Mouse (Mus musculus) gastrocnemius, adult 2 months (tissue): ENCODE data around the gene Brca2. TPM values are rescaled to one million over a fixed set of nuclear protein-coding genes. Genes with fewer than 3 reads are reported as not detected.
"Not testable (repeated sequence)": the region's sequence is repeated elsewhere in the genome, so short reads cannot be mapped to it uniquely, and the experiment has no call there.

ENCODE experiments used
- DNase-seq: peaks from one replicate; pipeline ENCODE4 v3.0.0; 2022
- H3K27ac ChIP-seq: fragments of 200-600 bp; 2 replicates; pipeline ENCODE4 v1.8.1; 2022; ENCODE audit warnings: mild to moderate bottlenecking
- H3K4me3 ChIP-seq: fragments of 200-600 bp; 2 replicates; pipeline ENCODE4 v1.8.1; 2022; ENCODE audit warnings: mild to moderate bottlenecking, moderate library complexity
- CTCF ChIP-seq: fragments of 200-600 bp; IDR thresholded peaks from 2 replicates; pipeline ENCODE4 v1.8.1; 2022; ENCODE audit warnings: antibody characterized with exemption, mild to moderate bottlenecking, moderate library complexity
- intact Hi-C: fragments of 180-260 bp; cut with DNase I; formaldehyde crosslinking; loops from one replicate; pipeline ENCODE4 v1.15.1; 2025
- long read RNA-seq, 2 experiments: library from polyadenylated mRNA; stranded (forward); transcript quantifications; one replicate each; pipeline ENCODE4 v2.0.0; 2021
- total RNA-seq, 2 experiments: library from RNA; stranded (reverse); gene quantifications; 2 replicates each; pipeline ENCODE4 v1.2.3; 2021

Gene Brca2
- under 1 TPM; 0.61 to 0.95 TPM for total RNA-seq
- long read RNA-seq, experiment 1: 0 reads
- long read RNA-seq, experiment 2: 0 reads

DNA sequence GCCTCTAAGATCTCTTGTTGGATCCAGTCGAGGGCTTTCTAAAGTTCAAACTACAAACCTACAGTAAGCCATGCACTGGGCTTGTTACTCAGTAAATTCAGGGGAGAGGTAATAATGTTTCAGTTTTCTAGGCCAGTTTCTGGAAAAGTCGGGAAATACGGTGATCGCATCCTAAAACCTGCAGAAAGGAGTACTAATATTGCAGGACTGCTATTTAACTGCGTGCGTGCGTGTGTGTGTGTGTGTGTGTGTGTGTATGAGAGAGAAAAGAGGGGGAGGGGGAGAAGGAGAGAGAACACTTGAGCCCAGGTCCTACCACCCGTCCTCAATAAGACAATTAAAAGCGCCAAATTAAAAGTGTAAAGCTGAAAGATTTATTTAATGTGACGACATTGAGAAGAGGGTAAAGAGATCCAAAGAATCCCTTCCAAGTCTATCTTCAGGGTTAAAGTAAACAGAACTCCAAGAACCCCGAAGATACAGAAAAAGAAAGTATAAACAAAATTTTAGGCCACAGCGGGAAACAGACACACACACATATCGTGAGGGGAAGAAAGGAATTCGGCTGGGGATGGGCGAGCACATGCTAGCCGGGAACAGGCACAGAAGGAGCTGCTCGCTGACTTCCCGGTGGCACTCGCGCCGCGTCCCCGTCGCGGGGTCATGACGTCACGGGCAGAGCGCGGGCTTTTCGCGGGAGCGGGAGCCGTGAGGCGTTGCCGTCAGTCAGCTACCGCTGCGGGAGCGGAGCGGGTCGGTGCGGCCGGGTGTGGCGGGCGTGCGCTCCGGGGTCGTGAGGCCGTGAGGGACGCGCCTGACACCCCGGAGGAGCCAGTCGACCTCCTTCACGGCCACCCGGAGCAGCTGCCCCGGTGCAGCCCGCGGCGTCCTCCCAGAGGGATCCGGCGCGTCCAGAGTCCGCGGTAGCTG is at the start of gene Brca2:
Brca2 (plus strand) TSS at position 694 of the 930 bp plus-strand sequence.
- intact Hi-C loops: loop anchor here (5.0 kb wide), 2 partner anchors 145 to 845 kb away; partner anchors contain the start of gene N4bp2l2
- Histone ChIP-seq H3K27ac (peak within 1 kb of the TSS; percentile 87), H3K4me3 (peak within 1 kb of the TSS; percentile 92)
- no peak for TF ChIP-seq CTCF
- peak; percentile 94 for DNase-seq

DNA sequence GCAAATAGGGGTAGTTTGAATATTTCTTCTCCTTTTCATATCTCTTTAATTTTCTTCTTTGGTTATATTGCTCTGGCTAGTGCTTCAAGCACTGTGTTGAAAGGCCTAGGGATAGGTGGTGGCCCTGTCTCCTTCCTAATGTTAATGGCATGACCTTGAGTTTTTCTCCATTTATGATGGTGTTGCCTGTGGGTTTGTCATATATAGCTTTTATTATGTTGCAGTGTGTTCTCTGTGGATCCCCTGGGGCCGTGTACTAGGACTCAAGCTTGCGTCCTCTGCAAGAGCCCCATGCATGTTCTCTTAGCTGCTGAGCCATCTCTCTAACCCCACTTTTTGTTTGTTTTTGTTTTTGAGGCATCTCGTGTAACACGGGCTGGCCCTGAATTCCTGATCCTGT is 45.1 kb upstream of the Brca2 start:
- no peak overlapping the region for H3K4me3 ChIP-seq
- TF ChIP-seq CTCF: no peak
- intact Hi-C loops: no loop called here
- no peak overlapping the region for H3K27ac ChIP-seq
- DNase-seq: no peak

DNA sequence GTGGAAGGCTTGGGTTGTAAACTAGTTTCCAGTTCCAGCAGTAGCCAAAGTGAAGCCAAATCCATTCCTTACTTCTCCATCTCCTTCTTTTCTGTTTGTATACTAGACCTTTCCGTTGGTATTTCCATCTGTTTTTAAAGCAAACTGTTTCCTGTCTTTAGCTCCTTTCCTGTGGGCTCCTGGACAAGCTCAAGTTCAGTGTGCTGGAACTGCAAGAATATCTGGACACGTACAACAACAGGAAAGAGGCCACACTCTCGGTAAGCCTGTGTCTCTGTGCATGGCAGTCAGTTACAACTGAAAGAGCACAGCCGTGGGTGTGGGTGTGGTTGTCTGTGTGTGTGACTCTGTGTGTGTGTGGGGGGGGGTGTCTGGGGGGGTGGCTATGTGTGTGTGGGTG is 43.8 kb upstream of the Brca2 start:
- intact Hi-C loops: no loop called here
- Histone ChIP-seq H3K4me3 (no peak overlapping the region), H3K27ac (peak overlapping the region; percentile 48; the same call in 1 of the 2 replicates)
- no peak for DNase-seq
- TF ChIP-seq CTCF: no peak

DNA sequence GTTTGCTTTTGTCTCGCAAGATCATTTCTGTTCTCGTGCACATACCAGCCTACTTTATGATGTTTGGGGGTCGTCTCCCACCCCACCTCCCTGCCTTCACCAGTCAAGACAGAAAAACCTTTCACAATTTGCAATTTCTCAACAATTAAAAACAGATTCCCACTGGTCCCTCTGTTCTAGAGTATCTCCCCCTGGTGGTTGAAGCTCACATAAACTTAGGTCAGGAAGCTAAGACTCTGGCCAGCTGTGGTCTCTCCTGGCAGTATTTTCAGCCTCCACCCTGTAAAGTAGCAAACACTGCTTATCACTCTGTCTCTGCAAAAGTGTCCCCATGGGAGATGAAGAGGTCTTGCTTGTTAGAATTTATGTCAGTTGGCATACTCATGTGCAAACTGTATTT is 37.2 kb upstream of the Brca2 start:
- DNase-seq: no peak
- intact Hi-C loops: no loop called here
- no peak overlapping the region for H3K27ac ChIP-seq
- peak; percentile 62 for TF ChIP-seq CTCF
- no peak overlapping the region for H3K4me3 ChIP-seq

DNA sequence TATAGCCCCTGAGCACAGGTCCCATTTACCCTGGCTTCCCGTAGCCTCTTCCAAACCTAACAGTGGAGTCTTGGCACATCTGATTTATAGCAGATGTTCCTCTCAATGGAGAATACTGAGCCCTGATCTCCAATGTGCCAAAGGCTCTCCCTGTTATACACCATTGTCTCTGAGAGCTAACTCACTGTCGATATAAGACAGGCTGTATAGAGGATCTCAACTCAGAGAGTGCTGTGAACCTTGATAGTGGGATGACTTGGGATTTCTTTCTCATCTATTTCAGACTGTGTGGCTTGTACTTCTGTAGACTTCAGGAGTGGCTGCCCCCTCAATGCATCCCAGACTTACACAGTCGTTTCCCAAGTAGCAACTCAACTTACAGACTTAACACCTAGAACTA is 32.1 kb upstream of the Brca2 start:
- TF ChIP-seq CTCF: no peak
- DNase-seq: no peak
- H3K4me3 ChIP-seq: no peak overlapping the region
- H3K27ac ChIP-seq: no peak overlapping the region
- intact Hi-C loops: no loop called here

DNA sequence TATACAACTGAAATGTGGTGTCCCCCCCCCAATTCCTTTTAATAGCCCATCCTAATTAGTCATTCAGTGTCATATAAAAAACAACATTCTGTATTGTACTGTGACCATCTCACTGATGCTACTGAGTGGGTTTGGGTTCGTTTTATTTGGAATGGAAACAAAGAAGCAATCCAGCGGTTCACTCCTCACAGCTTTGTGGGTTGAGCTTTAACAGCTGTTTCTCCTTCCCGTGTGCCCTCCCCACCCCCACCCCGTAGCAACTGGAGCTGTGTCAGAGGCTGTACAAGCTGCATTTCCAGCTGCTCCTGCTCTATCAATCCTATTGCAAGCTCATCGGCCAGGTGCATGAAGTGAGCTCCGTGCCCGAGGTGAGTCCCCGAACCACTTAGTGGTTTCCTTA is 31.6 kb upstream of the Brca2 start:
- no peak for TF ChIP-seq CTCF
- no peak for DNase-seq
- Histone ChIP-seq H3K27ac (no peak overlapping the region), H3K4me3 (no peak overlapping the region)
- intact Hi-C loops: no loop called here

DNA sequence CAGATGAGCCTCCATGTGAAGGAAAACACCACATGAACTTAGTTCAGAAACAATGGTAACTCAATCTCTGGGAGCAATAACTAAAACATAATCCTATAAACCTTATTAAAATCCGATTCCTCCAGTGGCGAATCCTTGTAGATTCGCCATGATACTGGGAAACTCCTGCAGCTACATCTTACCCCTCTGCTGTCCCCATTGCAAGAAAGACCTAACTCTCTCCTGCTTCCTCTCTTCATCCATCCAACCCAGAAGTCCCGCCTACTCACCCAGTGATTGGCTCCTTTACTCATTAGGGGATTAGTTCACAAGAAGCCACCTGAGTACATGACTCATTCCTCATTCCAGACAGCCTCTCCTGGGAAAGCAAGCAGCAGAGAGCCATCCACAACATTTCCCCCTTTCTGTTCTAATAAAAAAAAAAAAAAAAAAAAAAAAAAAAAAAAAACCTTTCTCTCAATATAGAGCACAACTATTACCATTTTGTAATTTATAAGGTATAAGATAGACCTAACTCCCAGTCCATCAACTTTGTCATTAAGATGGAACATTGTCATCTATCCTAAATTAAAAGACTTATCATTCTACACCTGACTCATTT is 30.8 kb upstream of the Brca2 start:
- DNase-seq, H3K27ac ChIP-seq, intact Hi-C loops, H3K4me3 ChIP-seq: not testable (repeated sequence)

DNA sequence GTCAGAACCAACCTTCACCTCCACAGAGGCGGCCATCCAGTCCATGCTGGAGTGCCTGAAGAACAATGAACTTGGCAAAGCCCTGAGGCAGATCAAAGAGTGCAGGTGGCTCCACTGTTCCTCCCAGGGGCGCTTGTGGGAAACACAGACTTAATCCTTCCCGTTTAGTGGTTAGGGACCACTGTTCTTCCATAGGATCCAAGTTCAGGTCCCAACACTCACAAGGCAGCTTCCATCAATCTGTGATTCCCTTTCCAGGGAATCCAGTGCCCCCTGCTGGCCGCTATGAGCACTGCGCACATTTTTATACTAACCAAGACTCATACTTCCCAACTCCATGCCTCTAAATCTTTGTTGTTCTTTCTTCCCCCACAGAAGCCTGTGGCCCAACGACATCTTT is 26.6 kb upstream of the Brca2 start:
- peak; percentile 89 for TF ChIP-seq CTCF
- peak; percentile 56 for DNase-seq
- Histone ChIP-seq H3K27ac (no peak overlapping the region), H3K4me3 (no peak overlapping the region)
- intact Hi-C loops: loop anchor here (2.0 kb wide), 1 partner anchor 55 kb away; no protein-coding TSS in a partner anchor

DNA sequence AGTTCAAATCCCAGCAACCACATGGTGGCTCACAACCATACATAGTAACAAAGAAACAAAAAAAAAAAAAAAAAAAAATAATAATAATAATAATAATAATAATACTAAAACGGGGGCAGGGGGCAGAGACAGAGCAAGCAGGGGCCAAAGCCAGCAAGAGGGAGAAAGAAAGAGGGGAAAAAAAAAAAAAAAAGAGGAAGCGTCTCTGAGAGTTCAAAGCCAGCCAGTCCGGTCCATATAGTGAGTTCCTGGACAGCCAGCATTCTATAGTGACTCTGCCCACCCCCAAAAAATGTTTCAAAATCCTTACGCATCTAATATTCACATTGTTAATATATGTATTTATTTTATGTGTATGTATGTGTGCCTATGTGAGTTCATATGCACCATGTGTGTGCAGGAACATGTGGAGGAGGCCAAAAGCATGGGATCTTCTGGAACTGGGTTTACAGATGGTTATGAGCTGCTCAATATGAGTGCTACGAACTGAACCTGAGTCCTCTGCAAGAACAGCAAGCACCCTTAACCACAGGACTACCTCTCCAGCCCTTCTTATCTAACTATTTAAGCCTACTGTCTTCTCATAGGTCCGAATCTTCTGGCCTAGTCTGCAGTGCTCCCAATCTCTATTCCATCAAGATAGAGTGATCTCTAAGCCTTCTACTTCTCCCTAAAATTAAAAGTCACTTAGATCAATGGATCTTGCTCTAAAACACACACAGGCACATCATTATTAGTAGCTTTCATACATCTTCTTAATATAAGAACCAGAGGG is 11.8 kb upstream of the Brca2 start:
- intact Hi-C loops: no loop called here
- no peak for DNase-seq
- TF ChIP-seq CTCF: no peak
- Histone ChIP-seq H3K4me3 (no peak overlapping the region), H3K27ac (no peak overlapping the region)

DNA sequence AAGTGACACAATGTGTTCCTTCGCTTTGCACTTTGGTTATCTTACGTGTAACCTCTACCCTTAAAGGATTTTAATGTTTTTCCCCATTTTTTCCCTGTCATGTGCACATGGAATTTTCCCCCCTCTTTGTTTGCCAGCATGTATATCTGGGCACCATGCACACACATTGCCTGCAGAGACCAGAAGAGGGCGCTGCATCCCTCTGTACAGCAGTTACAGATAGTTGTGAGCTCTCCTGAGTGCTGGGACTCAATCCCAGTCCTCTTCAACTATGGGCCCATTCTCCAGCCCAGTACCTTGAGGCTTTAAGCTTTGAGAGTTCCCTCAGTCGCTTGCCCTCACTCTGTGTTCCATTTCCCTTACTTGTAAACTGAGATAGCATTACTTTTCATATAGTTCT is 9.2 kb upstream of the Brca2 start:
- Histone ChIP-seq H3K4me3 (no peak overlapping the region), H3K27ac (no peak overlapping the region)
- no peak for DNase-seq
- intact Hi-C loops: no loop called here
- TF ChIP-seq CTCF: no peak

DNA sequence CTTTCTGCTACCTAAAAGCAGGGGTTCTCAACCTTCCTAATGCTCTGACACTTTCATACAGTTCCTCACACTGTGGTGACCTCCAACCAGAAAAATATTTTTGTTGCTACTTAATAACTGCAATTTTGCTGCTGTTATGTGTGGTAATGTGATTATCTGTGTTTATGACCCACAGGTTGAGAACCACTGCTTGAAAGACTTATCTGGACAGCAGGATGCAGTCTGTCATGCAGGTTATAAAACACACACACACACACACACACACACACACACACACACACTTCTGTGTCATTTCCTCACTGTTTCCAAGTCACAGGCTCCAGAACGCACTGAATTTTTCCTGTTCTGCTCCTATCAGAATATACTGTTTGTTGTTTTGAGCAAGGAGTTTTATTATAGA is 8.4 kb upstream of the Brca2 start:
- Histone ChIP-seq H3K4me3 (no peak overlapping the region), H3K27ac (no peak overlapping the region)
- DNase-seq: no peak
- no peak for TF ChIP-seq CTCF
- intact Hi-C loops: no loop called here

DNA sequence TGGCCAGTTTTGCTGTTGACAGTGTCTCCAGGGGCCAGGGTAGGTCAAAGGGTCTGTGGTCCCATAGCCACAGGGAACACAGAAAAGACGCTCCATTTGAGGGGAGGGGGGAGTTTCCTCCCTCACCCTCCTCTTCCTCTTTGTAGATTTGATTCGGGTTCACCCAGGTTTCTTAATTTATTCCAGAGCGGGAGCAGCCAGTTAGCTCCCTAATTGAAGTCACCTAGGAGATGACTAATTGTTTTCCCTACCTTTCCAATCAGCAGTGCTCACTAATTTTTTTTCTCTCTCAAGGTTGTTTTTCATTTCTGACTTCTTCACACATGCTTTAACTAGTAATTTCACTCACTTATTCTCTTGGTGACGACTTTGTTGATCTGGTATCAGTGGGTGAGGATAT is 4.4 kb upstream of the Brca2 start, which contains the start of gene Zar1l:
Zar1l (minus strand) TSS at position 101 of the 400 bp plus-strand sequence.
- no peak for TF ChIP-seq CTCF
- Histone ChIP-seq H3K4me3 (no peak within 1 kb of the TSS), H3K27ac (no peak within 1 kb of the TSS)
- intact Hi-C loops: no loop called here
- DNase-seq: no peak

DNA sequence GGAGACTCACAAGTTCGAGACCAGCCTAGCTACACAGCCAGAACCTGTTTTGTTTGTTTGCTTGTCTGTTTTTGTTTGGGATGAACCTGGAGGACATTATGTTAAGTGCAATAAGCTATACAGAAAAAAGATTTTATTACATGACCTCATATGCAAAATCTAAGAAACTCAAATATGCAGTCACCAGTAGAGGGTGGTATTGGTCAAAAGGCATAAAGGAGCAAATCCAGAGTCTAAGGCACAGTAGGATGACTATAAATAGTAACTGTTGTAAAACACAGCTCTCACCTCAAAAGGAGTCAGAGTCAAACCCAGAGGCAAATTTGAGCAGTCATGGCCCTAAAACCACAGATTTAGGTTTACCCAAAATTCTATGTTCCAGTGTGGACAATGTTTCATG is 2.9 kb upstream of the Brca2 start:
- no peak overlapping the region for H3K4me3 ChIP-seq
- intact Hi-C loops: no loop called here
- no peak for DNase-seq
- H3K27ac ChIP-seq: no peak overlapping the region
- peak; percentile 57 for TF ChIP-seq CTCF
